Mouse (Mus musculus) midbrain, embryonic 14.5 days (tissue): ENCODE data around the gene Cdc34b. TPM values are rescaled to one million over a fixed set of nuclear protein-coding genes. Genes with fewer than 3 reads are reported as not detected.
"Not testable (repeated sequence)": the region's sequence is repeated elsewhere in the genome, so short reads cannot be mapped to it uniquely, and the experiment has no call there.

Experiments used
- ATAC-seq: fragments of 200-750 bp; cut with Nextera tagmentation; 2 replicates; pipeline ENCODE4 v1.8.0; 2017; ENCODE audit warnings: moderate number of reproducible peaks, moderate library complexity; ENCODE audit not compliant: low FRiP score, low TSS enrichment
- DNase-seq: peaks from one replicate; pipeline ENCODE4 v3.0.0-alpha.2; 2015
- H3K27ac ChIP-seq: fragments of 300-500 bp; sonication (generic); replicated peaks from 2 replicates; pipeline ENCODE4 v1.5.1; 2014; ENCODE audit warnings: mild to moderate bottlenecking, low read depth, low read length, moderate library complexity
- H3K27me3 ChIP-seq: fragments of 300-500 bp; sonication (generic); 2 replicates; pipeline ENCODE4 v1.6.1; 2014; ENCODE audit warnings: low read length, control low read depth, mixed read lengths; ENCODE audit not compliant: control insufficient read depth, insufficient read depth
- H3K36me3 ChIP-seq: fragments of 300-500 bp; sonication (generic); 2 replicates; pipeline ENCODE4 v1.6.1; 2014; ENCODE audit warnings: low read length, control low read depth; ENCODE audit not compliant: control insufficient read depth, insufficient read depth
- H3K4me1 ChIP-seq: fragments of 300-500 bp; sonication (generic); 2 replicates; pipeline ENCODE4 v1.6.1; 2014; ENCODE audit warnings: mild to moderate bottlenecking, antibody characterized with exemption, low read length, control low read depth; ENCODE audit not compliant: control insufficient read depth, insufficient read depth
- H3K4me2 ChIP-seq: fragments of 300-500 bp; sonication (generic); 2 replicates; pipeline ENCODE4 v1.6.1; 2014; ENCODE audit warnings: mild to moderate bottlenecking, low read length, moderate library complexity
- H3K4me3 ChIP-seq: fragments of 300-500 bp; sonication (generic); replicated peaks from 2 replicates; pipeline ENCODE4 v1.5.1; 2014; ENCODE audit warnings: low read depth, low read length
- H3K9ac ChIP-seq: fragments of 300-500 bp; sonication (generic); replicated peaks from 2 replicates; pipeline ENCODE4 v1.6.1; 2014; ENCODE audit warnings: mild to moderate bottlenecking, low read length, moderate library complexity
- H3K9me3 ChIP-seq: fragments of 300-500 bp; sonication (generic); 2 replicates; pipeline ENCODE4 v1.6.1; 2016; ENCODE audit warnings: low read length, control low read depth, mixed read lengths; ENCODE audit not compliant: control insufficient read depth
- WGBS: fragments of 180-500 bp; shearing (Covaris S2); extraction: QIAGEN DNeasy Blood & Tissue Kit; methylation state at CpG from one replicate; pipeline ENCODE4 v1.1.7; 2014; 5-methylcytosine and 5-hydroxymethylcytosine counted together
- polyA plus RNA-seq: library from polyadenylated mRNA; unstranded; fragments of >200 nt; fragmentation: Nextera tagmentation; extraction: Ambion mirVana; gene quantifications from 2 replicates; pipeline ENCODE4 v1.2.1, GENCODE M21; 2014

The Cdc34b gene
- polyA plus RNA-seq = 0.24 TPM in 1 of 2 replicates, not detected in the other

DNA sequence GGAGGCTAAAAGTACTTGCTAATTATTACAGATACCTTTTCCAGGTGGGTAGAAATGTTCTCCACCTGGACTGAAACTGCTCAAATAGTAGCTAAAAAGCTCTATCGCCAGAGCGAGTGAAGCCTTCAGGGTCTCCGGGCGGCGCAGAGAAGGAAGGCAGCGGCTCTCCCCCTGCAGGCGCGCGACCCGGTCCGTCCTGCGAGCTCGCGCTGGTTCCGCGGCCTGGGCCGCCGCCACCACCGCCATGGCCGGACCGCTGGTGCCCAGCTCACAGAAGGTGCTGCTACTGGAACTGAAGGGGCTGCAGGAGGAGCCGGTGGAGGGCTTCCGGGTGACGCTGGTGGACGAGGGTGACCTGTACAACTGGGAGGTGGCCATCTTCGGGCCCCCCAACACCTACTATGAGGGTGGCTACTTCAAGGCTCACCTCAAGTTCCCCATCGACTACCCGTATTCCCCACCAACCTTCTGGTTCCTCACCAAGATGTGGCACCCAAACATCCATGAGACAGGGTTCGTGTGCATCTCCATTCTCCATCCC, at the start of gene Cdc34b:
Gene Cdc34b (plus strand): TSS at position 51 of the 541 bp plus-strand sequence.
- Histone ChIP-seq H3K9ac (no peak within 1 kb of the TSS), H3K4me2 (no peak within 1 kb of the TSS), H3K9me3 (no peaks in the 10 kb centered on the region), H3K4me1 (no peaks in the 10 kb centered on the region), H3K4me3 (no peak within 1 kb of the TSS), H3K27me3 (no peaks in the 10 kb centered on the region), H3K36me3 (no peaks in the 10 kb centered on the region), H3K27ac (no peak within 1 kb of the TSS)
- no peak for ATAC-seq
- no peak for DNase-seq
- WGBS = 83% methylated on average over 29 of the region's 29 CpGs

DNA sequence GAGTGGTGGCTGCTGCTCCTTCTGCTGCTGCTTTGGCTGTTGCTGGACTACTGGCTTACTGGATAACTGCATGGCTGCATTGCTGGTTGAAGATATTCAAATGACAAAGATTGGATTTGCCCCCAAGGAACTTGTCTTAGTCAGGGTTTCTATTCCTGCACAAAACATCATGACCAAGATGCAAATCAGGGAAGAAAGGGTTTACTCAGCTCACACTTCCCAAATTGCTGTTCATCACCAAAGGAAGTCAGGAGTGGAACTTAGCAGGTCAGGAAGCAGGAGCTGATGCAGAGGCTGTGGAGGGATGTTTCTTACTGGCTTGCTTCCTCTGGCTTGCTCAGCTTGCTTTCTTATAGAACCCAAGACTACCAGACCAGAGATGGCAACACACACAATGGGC, 49.1 kb upstream of the Cdc34b start:
- not testable (repeated sequence) for H3K4me2 ChIP-seq, H3K4me3 ChIP-seq, H3K27me3 ChIP-seq, H3K27ac ChIP-seq, H3K9ac ChIP-seq, H3K9me3 ChIP-seq, H3K4me1 ChIP-seq, DNase-seq, ATAC-seq, H3K36me3 ChIP-seq

DNA sequence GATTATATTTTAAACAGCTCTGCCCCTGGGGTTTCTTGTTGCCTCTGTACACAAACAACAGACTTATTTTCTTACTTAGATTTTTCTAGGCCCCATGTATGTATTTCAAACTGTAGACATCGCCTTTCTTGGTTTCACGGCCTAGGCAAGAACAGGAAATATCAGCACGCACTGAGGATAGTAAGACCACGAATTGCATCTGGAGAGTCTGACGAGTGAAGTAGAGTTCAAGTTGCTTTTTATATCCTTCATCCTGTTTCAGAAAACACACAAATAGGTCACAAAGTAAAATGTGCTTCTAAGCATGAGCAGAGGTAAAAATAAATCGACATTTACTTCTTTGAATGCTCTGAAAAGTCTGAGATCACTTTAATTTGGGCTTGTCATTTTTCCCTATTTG, 46.1 kb upstream of the Cdc34b start:
- Histone ChIP-seq H3K36me3 (no peaks in the 10 kb centered on the region), H3K4me2 (no peak overlapping the region), H3K9me3 (no peaks in the 10 kb centered on the region), H3K9ac (no peak overlapping the region), H3K4me3 (no peak overlapping the region), H3K4me1 (no peaks in the 10 kb centered on the region), H3K27me3 (no peaks in the 10 kb centered on the region), H3K27ac (no peak overlapping the region)
- ATAC-seq = no peak
- 84% methylated on average over 6 of the region's 6 CpGs for WGBS
- DNase-seq = no peak

DNA sequence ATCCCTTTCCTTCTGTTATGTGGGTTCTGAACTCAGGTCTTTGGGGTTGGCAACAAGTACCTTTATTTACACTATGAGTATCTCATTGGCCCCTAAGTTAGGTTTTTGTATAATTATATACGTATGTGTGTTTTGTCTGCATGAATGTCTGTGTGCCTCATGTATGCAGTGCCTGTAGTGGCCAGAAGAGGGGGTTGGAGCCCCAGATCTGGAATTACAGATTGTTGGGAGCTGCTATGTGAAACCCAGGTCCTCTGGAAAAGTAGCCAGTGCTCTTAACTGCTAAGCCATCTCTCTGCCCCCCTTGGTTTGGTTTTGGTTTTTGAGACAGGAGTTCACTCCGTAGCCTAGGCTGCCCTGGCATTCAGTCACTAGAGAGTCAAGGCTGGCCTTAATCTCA, 44.4 kb upstream of the Cdc34b start:
- WGBS = 97% methylated on average over 2 of the region's 2 CpGs
- DNase-seq = no peak
- Histone ChIP-seq H3K9me3 (no peaks in the 10 kb centered on the region), H3K27me3 (no peaks in the 10 kb centered on the region), H3K4me1 (no peaks in the 10 kb centered on the region), H3K36me3 (no peaks in the 10 kb centered on the region), H3K4me3 (no peak overlapping the region), H3K9ac (no peak overlapping the region), H3K27ac (no peak overlapping the region), H3K4me2 (no peak overlapping the region)
- no peak for ATAC-seq

DNA sequence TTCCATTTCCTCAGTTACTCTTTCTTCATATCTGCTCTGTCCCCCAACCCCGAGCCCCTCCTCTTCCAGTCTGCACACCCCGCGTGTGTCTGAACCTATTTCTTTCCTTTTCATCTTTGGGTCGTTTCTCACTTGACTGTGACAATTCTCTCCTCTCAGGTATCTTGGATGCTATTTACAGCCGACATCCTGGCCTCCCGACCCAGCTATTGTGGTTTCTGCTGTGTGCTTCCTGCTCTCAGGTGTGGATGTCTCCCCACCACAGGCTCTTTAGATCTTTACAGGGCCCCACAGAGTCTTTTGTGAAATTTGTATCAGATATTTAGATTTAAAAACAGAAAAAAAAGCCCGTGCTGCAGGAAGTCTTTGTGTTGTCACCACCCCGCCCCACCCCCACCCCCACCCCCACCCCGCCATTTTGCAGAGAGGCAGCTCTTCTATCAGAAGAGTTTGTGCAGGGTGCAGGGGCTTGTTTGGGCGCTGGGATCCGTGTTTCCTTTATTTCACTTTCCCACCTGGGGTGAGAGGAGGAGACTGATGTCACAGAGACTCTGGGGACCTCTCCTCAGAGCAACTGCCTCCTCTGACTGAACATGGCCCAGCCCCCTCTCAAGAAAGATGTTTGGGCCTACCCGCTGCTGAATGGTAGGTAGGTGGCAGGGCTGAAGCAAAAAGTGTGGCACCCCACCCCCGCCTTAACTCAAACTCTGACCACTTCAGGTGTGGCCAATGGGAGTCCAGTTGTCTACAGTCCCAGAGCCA, 43.7 kb upstream of the Cdc34b start:
- Histone ChIP-seq H3K4me3 (no peak overlapping the region), H3K4me2 (no peak overlapping the region), H3K4me1 (no peaks in the 10 kb centered on the region), H3K9me3 (no peaks in the 10 kb centered on the region), H3K36me3 (no peaks in the 10 kb centered on the region), H3K27ac (no peak overlapping the region), H3K27me3 (no peaks in the 10 kb centered on the region), H3K9ac (no peak overlapping the region)
- ATAC-seq (no peak; the same call in 1 of the 2 replicates), DNase-seq (no peak)
- WGBS = 50% methylated on average over 13 of the region's 13 CpGs

DNA sequence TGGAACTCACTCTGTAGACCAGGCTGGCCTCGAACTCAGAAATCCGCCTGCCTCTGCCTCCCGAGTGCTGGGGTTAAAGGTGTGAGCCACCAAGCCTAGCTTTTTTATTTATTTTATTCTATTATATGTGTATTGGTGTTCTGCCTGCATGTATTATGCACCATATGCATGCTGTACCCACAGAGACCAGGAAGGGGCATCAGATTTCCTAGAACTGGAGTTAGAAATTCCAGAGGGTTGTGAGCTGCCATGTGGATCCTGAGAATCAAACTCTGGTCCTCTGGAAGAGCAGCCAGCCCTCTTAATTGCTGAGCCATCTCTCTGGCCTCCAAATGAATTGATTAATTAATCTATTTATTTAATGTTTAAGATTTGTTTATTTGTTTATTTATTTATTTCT, 42.2 kb upstream of the Cdc34b start:
- H3K4me2 ChIP-seq = no peak overlapping the region
- no peak overlapping the region for H3K9ac ChIP-seq
- no peaks in the 10 kb centered on the region for H3K4me1 ChIP-seq
- 100% methylated on average over 3 of the region's 3 CpGs for WGBS
- no peaks in the 10 kb centered on the region for H3K27me3 ChIP-seq
- ATAC-seq (no peak), DNase-seq (no peak)
- no peak overlapping the region for H3K27ac ChIP-seq
- H3K9me3 ChIP-seq = no peaks in the 10 kb centered on the region
- H3K4me3 ChIP-seq = no peak overlapping the region
- no peaks in the 10 kb centered on the region for H3K36me3 ChIP-seq

DNA sequence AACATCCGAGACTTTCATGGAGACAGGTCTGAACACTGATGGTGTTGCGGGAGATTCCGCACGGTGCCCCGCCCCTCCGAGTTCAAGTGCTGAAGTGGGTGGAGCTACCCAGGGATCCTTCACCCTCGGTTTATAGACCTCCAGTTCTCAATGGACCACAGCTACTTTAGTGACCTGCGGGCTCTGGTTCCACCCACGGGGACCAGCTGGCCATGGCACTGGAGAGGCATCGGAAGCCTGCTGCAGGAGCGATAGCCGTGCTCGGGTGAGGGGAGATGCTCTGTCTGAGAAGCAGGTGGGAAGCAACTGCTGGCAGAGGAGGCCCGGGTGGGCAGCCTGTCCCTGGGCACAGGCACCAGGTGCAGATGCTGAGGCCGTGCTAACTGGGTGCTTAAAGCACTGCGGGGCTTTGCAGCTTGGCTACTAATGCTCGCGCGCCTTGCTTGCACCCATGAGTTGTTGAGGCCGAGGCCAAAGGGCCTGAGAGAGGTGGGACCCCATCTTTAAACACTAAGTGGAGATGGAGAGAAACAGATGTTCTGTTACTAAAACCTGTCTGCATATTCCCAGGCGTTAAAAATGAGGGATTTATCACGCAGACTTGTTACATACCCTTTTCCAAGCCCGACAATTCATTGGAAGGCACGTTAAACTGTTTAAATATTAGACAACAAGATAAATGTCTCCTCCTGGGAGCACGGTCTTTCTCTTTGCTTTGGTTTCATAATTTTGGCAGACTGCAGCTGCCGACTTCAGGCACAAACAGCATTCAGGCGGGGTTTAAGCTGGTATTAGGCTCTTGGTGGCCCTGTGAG, 40.0 kb upstream of the Cdc34b start:
- Histone ChIP-seq H3K4me2 (no peak overlapping the region), H3K9ac (no peak overlapping the region), H3K9me3 (no peaks in the 10 kb centered on the region), H3K36me3 (no peaks in the 10 kb centered on the region), H3K4me3 (no peak overlapping the region), H3K27ac (no peak overlapping the region), H3K4me1 (no peaks in the 10 kb centered on the region), H3K27me3 (no peaks in the 10 kb centered on the region)
- DNase-seq (no peak), ATAC-seq (no peak)
- WGBS = 71% methylated on average over 27 of the region's 27 CpGs

DNA sequence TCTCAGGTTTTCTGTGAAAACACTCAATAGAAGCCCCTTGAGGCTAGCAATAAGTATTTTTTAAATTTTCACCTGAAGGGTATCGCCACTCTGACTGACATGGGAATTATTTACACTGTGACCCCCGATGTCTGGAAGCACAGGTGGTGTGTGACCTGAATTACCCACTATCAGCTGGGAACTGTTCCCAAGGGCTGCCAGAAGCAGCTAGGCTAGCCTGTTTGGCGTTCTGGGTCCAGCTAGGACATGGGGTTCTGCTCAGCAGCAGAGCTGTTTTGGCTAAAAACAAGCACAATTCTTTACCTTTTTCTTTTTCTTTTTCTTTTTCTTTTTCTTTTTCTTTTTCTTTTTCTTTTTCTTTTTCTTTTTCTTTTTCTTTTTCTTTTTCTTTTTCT, 39.4 kb upstream of the Cdc34b start:
- ATAC-seq = no peak
- no peaks in the 10 kb centered on the region for H3K36me3 ChIP-seq
- 64% methylated on average over 3 of the region's 3 CpGs for WGBS
- H3K9ac ChIP-seq = no peak overlapping the region
- DNase-seq = no peak
- no peaks in the 10 kb centered on the region for H3K27me3 ChIP-seq
- no peak overlapping the region for H3K4me3 ChIP-seq
- no peaks in the 10 kb centered on the region for H3K4me1 ChIP-seq
- H3K9me3 ChIP-seq = no peaks in the 10 kb centered on the region
- H3K27ac ChIP-seq = no peak overlapping the region
- H3K4me2 ChIP-seq = no peak overlapping the region
